Mouse (Mus musculus) macrophage (primary cell): ENCODE results near the gene Fmo1. TPM values are rescaled to one million over a fixed set of nuclear protein-coding genes. Genes with fewer than 3 reads are reported as not detected.
"Not testable (repeated sequence)": the region's sequence is repeated elsewhere in the genome, so short reads cannot be mapped to it uniquely, and the experiment has no call there.

Source experiments
- H3K27ac ChIP-seq: fragments of 350-480 bp; formaldehyde crosslinking; 2 replicates; pipeline ENCODE4 v1.9.0; 2021
- H3K36me3 ChIP-seq: fragments of 350-480 bp; formaldehyde crosslinking; 2 replicates; pipeline ENCODE4 v1.9.0; 2021; ENCODE audit errors: inconsistent target
- H3K4me3 ChIP-seq: fragments of 350-480 bp; formaldehyde crosslinking; 2 replicates; pipeline ENCODE4 v1.9.0; 2021; ENCODE audit errors: inconsistent target
- H3K79me2 ChIP-seq: fragments of 350-480 bp; formaldehyde crosslinking; 2 replicates; pipeline ENCODE4 v1.9.0; 2021; ENCODE audit errors: inconsistent target
- WGBS: methylation state at CpG from one replicate; pipeline ENCODE4 v1.1.7; 2026; ENCODE audit warnings: inconsistent platforms; ENCODE audit not compliant: missing documents; 5-methylcytosine and 5-hydroxymethylcytosine counted together
- polyA plus RNA-seq: library from polyadenylated mRNA; stranded (reverse); fragments of 250-400 nt; gene quantifications from 3 replicates; pipeline ENCODE4 v1.2.4, GENCODE M21; 2018; ENCODE audit warnings: inconsistent platforms

Fmo1 gene
- polyA plus RNA-seq, 1 experiment from 2014 or later, result not detected

DNA sequence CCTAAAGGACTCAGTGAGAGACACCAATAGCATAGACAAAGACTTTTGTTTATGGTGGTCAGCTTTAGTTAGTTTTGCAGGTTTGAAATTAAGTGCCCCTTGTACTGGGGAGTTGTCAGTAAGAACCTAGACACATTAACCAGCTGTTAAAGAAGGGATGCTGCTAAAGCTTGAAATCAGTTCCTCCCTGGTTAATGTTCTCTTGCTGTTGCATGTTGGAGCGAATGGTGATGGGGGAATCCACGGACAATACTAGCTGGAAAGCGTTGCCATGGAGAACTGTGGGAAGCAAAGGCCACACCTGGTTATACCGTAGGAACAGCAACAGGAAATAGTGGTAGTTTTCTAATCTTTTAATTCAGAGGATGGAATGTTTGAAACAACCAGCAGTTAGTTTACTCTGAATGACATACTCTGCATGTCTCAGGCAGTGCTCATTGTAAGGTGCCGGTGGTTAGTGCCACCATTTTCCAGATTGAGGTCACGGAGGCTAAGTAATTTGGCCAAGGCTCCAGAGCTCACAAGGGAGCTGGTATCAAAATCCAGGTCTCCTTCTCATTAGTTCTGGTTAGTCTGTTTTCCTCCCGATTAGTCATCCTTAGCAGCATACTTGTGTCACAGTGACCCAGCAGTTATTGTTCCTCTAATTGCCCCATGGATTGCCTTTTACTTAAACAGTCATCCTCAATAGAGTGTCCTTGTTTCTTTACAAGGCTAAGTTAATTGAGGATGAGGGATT, 73.9 kb downstream of the Fmo1 start:
- Histone ChIP-seq H3K36me3 (no peaks in the 10 kb centered on the region), H3K4me3 (no peak overlapping the region), H3K27ac (peak overlapping the region; percentile 19), H3K79me2 (no peaks in the 10 kb centered on the region)
- 76% methylated on average over 7 of the region's 7 CpGs for WGBS

DNA sequence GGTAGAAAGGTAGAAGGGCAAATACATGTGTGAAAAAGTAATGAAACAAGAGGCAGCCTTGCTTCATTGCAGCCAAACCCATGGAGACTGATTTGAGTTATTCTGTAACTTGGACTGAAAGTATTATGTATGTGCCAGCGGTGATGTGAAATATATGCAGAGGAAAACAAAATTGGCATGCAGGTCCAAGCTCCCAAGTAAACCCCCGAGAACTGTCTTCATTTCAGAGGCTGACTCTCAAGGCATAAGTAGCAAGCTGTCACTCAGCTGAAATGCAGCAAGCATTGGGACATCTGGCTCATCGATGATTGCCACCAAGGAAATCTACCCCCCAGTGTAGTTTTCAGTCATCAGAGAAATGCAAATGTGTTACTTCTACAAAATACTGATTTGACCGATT, 81.2 kb downstream of the Fmo1 start:
- H3K36me3 ChIP-seq, result no peaks in the 10 kb centered on the region
- WGBS, result 87% methylated on average over 4 of the region's 4 CpGs
- no peak overlapping the region for H3K27ac ChIP-seq
- no peaks in the 10 kb centered on the region for H3K79me2 ChIP-seq
- no peak overlapping the region for H3K4me3 ChIP-seq

DNA sequence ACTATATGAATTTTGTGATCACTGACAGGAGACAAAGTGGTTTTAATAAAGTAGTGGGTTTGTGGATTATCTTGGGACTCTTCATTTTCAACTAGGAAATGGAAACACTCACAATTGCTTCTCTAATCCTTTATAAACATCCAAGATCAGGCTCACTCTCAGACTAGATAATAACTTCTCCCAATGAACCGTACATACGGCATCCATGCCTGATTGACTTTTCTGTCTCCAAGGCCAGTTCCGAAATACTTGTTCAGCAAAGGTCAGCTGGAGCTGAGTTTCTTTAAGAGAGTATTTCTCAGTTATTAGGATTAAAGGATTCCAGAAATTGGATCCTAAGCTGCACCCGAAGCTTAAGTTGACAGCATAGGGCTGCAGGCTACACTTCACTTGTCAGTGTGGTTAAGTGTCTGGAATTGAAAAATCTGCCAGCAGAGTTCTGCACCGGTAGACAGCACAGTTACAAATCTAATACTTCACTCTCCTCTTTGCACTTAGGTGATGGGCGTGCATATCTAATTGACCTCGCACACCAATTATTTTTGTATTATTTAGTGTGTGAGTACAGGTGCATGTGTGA, 82.7 kb downstream of the Fmo1 start:
- no peaks in the 10 kb centered on the region for H3K79me2 ChIP-seq
- H3K27ac ChIP-seq, result no peak overlapping the region
- H3K36me3 ChIP-seq, result no peaks in the 10 kb centered on the region
- H3K4me3 ChIP-seq, result no peak overlapping the region
- WGBS, result 95% methylated on average over 7 of the region's 7 CpGs

DNA sequence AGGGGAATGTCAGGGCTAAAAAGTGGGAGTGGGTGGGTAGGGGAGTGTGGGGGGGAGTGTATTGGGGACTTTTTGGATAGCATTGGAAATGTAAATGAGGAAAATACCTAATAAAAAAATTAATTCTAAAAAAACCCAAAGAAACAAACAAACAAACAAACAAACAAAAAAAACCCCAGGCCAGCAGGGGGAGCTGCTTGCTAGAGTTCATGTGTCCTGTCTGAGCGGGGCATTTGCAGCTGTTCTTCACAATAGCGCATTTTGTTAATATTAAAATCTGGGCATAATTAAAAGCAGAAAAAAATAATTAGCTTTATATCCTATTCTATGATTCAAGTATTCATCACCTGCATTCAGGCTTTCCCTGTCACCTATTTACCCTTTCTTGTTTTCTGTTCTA, 85.4 kb downstream of the Fmo1 start:
- H3K4me3 ChIP-seq, H3K27ac ChIP-seq, H3K79me2 ChIP-seq, H3K36me3 ChIP-seq: not testable (repeated sequence)
- WGBS, result 95% methylated on average over 2 of the region's 2 CpGs

Other genes starting within 250 kb of the Fmo1 start
- not detected in 3 replicates for gene Myoc, start 227.5 kb downstream of the Fmo1 start, polyA plus RNA-seq
- not detected in 3 replicates for gene Myocos, start 208.4 kb downstream of the Fmo1 start, polyA plus RNA-seq
- 44.0 to 64.3 TPM (median 56.5 TPM) in 3 replicates for gene Prrc2c, start 126.1 kb downstream of the Fmo1 start, polyA plus RNA-seq
- gene Fmo4, start 52.6 kb downstream of the Fmo1 start, polyA plus RNA-seq, result not detected in 3 replicates
- gene Fmo2, start 32.1 kb upstream of the Fmo1 start, polyA plus RNA-seq, result not detected in 3 replicates
- not detected in 3 replicates for gene Fmo6, start 70.9 kb upstream of the Fmo1 start, polyA plus RNA-seq
- gene Fmo3, start 117.9 kb upstream of the Fmo1 start, polyA plus RNA-seq, result not detected in 3 replicates
- gene Mroh9, start 219.1 kb upstream of the Fmo1 start, polyA plus RNA-seq, result not detected in 3 replicates